Mouse (Mus musculus) liver, postnatal 0 days (tissue): ENCODE data around the gene Pde6d. TPM values are rescaled to one million over a fixed set of nuclear protein-coding genes. Genes with fewer than 3 reads are reported as not detected.

ENCODE experiments used
- ATAC-seq: fragments of 200-750 bp; cut with Nextera tagmentation; 2 replicates; pipeline ENCODE4 v1.8.0; 2017; ENCODE audit warnings: mild to moderate bottlenecking, moderate library complexity
- DNase-seq: peaks from one replicate; pipeline ENCODE4 v3.0.0-alpha.2; 2016
- H3K27ac ChIP-seq: fragments of 300-500 bp; sonication (generic); 2 replicates; pipeline ENCODE4 v1.5.1; 2014; ENCODE audit warnings: antibody characterized with exemption, moderate library complexity, mild to moderate bottlenecking, low read depth
- H3K27me3 ChIP-seq: fragments of 300-500 bp; sonication (generic); 2 replicates; pipeline ENCODE4 v1.6.1; 2014; ENCODE audit warnings: low read length, control low read depth, mixed read lengths; ENCODE audit not compliant: insufficient read depth
- H3K36me3 ChIP-seq: fragments of 300-500 bp; sonication (generic); replicated peaks from 2 replicates; pipeline ENCODE4 v1.6.1; 2014; ENCODE audit warnings: mild to moderate bottlenecking, control low read depth, low read length, moderate library complexity, mixed read lengths; ENCODE audit not compliant: insufficient read depth
- H3K4me1 ChIP-seq: fragments of 300-500 bp; sonication (generic); 2 replicates; pipeline ENCODE4 v1.6.1; 2014; ENCODE audit warnings: antibody characterized with exemption, mild to moderate bottlenecking, control low read depth; ENCODE audit not compliant: insufficient read depth
- H3K4me2 ChIP-seq: fragments of 300-500 bp; sonication (generic); 2 replicates; pipeline ENCODE4 v1.6.1; 2014; ENCODE audit warnings: low read depth, mild to moderate bottlenecking, low read length, moderate library complexity, mixed read lengths
- H3K4me3 ChIP-seq: fragments of 300-500 bp; sonication (generic); 2 replicates; pipeline ENCODE4 v1.5.1; 2014; ENCODE audit warnings: low read depth, low read length
- H3K9ac ChIP-seq: fragments of 300-500 bp; sonication (generic); replicated peaks from 2 replicates; pipeline ENCODE4 v1.6.1; 2014; ENCODE audit warnings: mild to moderate bottlenecking, moderate library complexity
- H3K9me3 ChIP-seq: fragments of 300-500 bp; sonication (generic); 2 replicates; pipeline ENCODE4 v1.6.1; 2016; ENCODE audit warnings: mild to moderate bottlenecking, control low read depth, low read length, mixed read lengths
- CTCF ChIP-seq: sonication (generic); IDR thresholded peaks from 2 replicates; pipeline ENCODE4 v1.5.1; 2016; ENCODE audit warnings: antibody characterized with exemption, low read depth
- EP300 ChIP-seq: IDR thresholded peaks from 2 replicates; pipeline ENCODE4 v1.6.1; 2016; ENCODE audit warnings: antibody characterized with exemption, low read depth, mild to moderate bottlenecking
- WGBS: fragments of 180-500 bp; shearing (Covaris S2); extraction: QIAGEN DNeasy Blood & Tissue Kit; methylation state at CpG from one replicate; pipeline ENCODE4 v1.1.7; 2014; ENCODE audit not compliant: insufficient replicate concordance; 5-methylcytosine and 5-hydroxymethylcytosine counted together
- polyA plus RNA-seq: library from polyadenylated mRNA; unstranded; fragments of >200 nt; fragmentation: Nextera tagmentation; extraction: Ambion mirVana; gene quantifications from 2 replicates; pipeline ENCODE4 v1.2.1, GENCODE M21; 2015

Gene Pde6d
- polyA plus RNA-seq, 1 experiment from 2014 or later = 25.2 TPM

GRCm38 (mm10) chr1:86618454-86619125 lies 36.2 kb upstream of the Pde6d start:
- H3K4me1 ChIP-seq = peaks cover 3% of the 10 kb centered on the region; the same call in 1 of the 2 replicates
- DNase-seq (peak; percentile 75), ATAC-seq (peak; percentile 93)
- 43% methylated on average over 10 of the region's 10 CpGs for WGBS
- H3K36me3 ChIP-seq = no peaks in the 10 kb centered on the region
- TF ChIP-seq CTCF = peak; percentile 89
- TF ChIP-seq EP300 = no peak
- no peaks in the 10 kb centered on the region for H3K27me3 ChIP-seq
- no peak overlapping the region for H3K4me3 ChIP-seq
- no peak overlapping the region for H3K4me2 ChIP-seq
- H3K9ac ChIP-seq = no peak overlapping the region
- H3K9me3 ChIP-seq = no peaks in the 10 kb centered on the region
- no peak overlapping the region for H3K27ac ChIP-seq

DNA sequence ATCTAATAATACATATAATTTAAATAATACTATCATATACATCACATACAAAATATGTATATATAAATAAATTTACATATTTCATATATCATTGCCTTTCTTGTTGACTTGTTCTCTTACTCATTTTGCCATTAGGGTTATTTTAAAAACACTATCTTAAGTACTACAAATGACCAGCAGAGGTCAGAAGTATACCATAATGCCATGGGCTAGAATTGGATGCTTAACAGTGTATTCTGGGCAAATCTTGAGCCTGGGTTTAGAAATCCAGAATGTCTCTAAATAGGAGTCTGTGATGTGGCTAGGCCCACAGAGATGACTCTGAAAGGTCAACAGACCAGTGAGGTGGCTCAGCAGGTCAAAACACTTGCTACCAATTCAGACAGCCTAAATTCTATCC lies 31.8 kb upstream of the Pde6d start:
- H3K4me1 ChIP-seq = peaks cover 3% of the 10 kb centered on the region; the same call in 1 of the 2 replicates
- ATAC-seq (no peak), DNase-seq (no peak)
- H3K27ac ChIP-seq = no peak overlapping the region
- no peak overlapping the region for H3K4me2 ChIP-seq
- H3K4me3 ChIP-seq = no peak overlapping the region
- H3K27me3 ChIP-seq = no peaks in the 10 kb centered on the region
- TF ChIP-seq EP300 (no peak), CTCF (peak; percentile 57)
- no peak overlapping the region for H3K9ac ChIP-seq
- H3K9me3 ChIP-seq = no peaks in the 10 kb centered on the region
- H3K36me3 ChIP-seq = no peaks in the 10 kb centered on the region

DNA sequence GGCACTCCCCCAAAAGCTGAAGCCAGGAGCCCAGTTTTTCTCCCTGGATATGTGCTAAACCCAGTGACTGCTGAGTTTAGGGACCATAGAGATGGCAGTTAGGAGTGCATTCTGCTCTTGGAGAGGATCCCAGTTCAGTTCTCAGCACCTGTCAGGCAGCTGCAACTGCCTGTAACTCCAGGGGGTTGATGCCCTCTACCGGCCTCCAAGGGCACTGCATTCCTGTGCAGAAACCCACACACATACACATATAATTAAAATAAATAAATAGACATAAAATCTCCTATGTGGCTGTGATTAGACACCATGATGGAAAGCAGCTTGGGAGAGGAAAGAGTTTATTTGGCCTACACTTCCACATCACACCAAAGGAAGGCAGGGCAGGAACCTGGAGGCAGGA lies 29.7 kb upstream of the Pde6d start:
- TF ChIP-seq EP300 = no peak
- TF ChIP-seq CTCF = peak; percentile 26; the same call in 1 of the 2 replicates
- Histone ChIP-seq H3K27ac (no peak overlapping the region), H3K9ac (no peak overlapping the region), H3K4me2 (no peak overlapping the region), H3K36me3 (peaks cover 12% of the 10 kb centered on the region), H3K4me3 (no peak overlapping the region), H3K9me3 (no peaks in the 10 kb centered on the region), H3K27me3 (no peaks in the 10 kb centered on the region), H3K4me1 (0 out of 2 replicates have a peak, but pooled peaks cover 2% of the 10 kb centered on the region)
- WGBS = 79% methylated on average over 1 of the region's 1 CpGs
- no peak for DNase-seq
- ATAC-seq = no peak

DNA sequence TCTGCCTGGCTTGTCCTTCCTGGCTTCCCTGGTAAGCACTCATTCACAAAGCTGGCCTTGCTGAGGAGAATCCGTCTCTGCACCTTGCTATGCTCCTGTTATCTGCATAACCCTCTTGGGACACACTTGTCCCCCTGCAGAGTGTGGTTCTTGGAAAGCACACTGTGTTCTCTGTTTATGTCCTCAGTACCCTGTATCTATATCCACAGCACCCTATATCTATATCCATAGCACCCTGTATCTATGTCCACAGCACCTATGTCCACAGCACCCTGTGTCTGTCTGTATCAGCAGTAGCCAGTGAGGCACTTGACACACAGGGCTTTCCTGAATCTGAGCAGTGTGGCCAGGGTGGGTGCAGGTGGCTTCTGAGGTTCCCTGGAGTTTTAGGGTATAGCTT lies 28.5 kb upstream of the Pde6d start:
- H3K9me3 ChIP-seq = no peaks in the 10 kb centered on the region
- no peaks in the 10 kb centered on the region for H3K27me3 ChIP-seq
- no peak overlapping the region for H3K9ac ChIP-seq
- H3K27ac ChIP-seq = no peak overlapping the region
- ATAC-seq (peak; percentile 96), DNase-seq (no peak)
- H3K36me3 ChIP-seq = peaks cover 18% of the 10 kb centered on the region
- TF ChIP-seq EP300 (peak; percentile 99), CTCF (no peak)
- no peak overlapping the region for H3K4me2 ChIP-seq
- 0 out of 2 replicates have a peak, but pooled peaks cover 2% of the 10 kb centered on the region for H3K4me1 ChIP-seq
- WGBS = 56% methylated on average over 1 of the region's 1 CpGs
- H3K4me3 ChIP-seq = no peak overlapping the region

DNA sequence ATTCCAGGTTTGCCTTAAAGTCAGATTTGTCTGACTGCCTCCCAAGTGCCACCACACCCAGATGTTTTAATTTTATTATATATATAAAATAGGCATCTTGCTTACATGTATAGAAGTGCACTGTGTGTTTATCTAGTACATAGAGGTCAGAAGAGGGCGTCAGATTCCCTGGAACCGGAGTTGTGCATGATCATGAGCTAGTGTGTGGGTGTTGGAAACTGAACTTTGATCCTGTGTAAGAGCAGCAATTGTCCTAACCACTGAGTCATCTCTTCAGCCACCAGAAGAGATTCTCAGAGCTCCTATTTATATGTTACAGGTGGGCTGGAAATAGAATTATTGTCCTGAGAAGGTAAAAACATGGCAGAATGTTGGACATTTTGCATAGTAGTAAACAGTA lies 17.7 kb upstream of the Pde6d start:
- H3K9ac ChIP-seq = no peak overlapping the region
- whole genome bisulfite sequencing = 73% methylated on average over 2 of the region's 2 CpGs
- TF ChIP-seq CTCF (no peak), EP300 (no peak)
- H3K4me3 ChIP-seq = no peak overlapping the region
- peak; percentile 60 for ATAC-seq
- peaks cover 49% of the 10 kb centered on the region for H3K36me3 ChIP-seq
- H3K4me2 ChIP-seq = no peak overlapping the region
- no peaks in the 10 kb centered on the region for H3K27me3 ChIP-seq
- no peaks in the 10 kb centered on the region for H3K9me3 ChIP-seq
- H3K27ac ChIP-seq = no peak overlapping the region
- no peaks in the 10 kb centered on the region for H3K4me1 ChIP-seq
- no peak for DNase-seq

GRCm38 (mm10) chr1:86598516-86598915 lies 16.1 kb upstream of the Pde6d start:
- H3K27ac ChIP-seq = no peak overlapping the region
- H3K27me3 ChIP-seq = no peaks in the 10 kb centered on the region
- DNase-seq (peak; percentile 33), ATAC-seq (no peak)
- no peaks in the 10 kb centered on the region for H3K9me3 ChIP-seq
- no peak for TF ChIP-seq EP300
- TF ChIP-seq CTCF = peak; percentile 76
- peaks cover 44% of the 10 kb centered on the region for H3K36me3 ChIP-seq
- H3K9ac ChIP-seq = no peak overlapping the region
- H3K4me3 ChIP-seq = no peak overlapping the region
- WGBS = 69% methylated on average over 3 of the region's 3 CpGs
- no peaks in the 10 kb centered on the region; the same call in 1 of the 2 replicates for H3K4me1 ChIP-seq
- H3K4me2 ChIP-seq = no peak overlapping the region
